Mouse (Mus musculus) hindbrain, embryonic 11.5 days (tissue): ENCODE data around the gene Vmn1r177. TPM values are rescaled to one million over a fixed set of nuclear protein-coding genes. Genes with fewer than 3 reads are reported as not detected.
A peak's percentile ranks its signal among the peaks of the same experiment; 100 is the strongest.
"Not testable (repeated sequence)": the region's sequence is repeated elsewhere in the genome, so short reads cannot be mapped to it uniquely, and the experiment has no call there.

ENCODE experiments used
- ATAC-seq: fragments of 200-750 bp; cut with Nextera tagmentation; 2 replicates; pipeline ENCODE4 v1.8.0; 2017; ENCODE audit warnings: mild to moderate bottlenecking, moderate TSS enrichment, moderate library complexity; ENCODE audit not compliant: low FRiP score
- DNase-seq: peaks from one replicate; pipeline ENCODE4 v3.0.0-alpha.2; 2015; ENCODE audit warnings: low spot score
- H3K27ac ChIP-seq: fragments of 300-500 bp; sonication (generic); 2 replicates; pipeline ENCODE4 v1.5.1; 2014; ENCODE audit warnings: mild to moderate bottlenecking, low read depth, low read length
- H3K27me3 ChIP-seq: fragments of 300-500 bp; sonication (generic); 2 replicates; pipeline ENCODE4 v1.6.1; 2014; ENCODE audit warnings: mild to moderate bottlenecking, low read length, moderate library complexity, mixed read lengths; ENCODE audit not compliant: control insufficient read depth, insufficient read depth
- H3K36me3 ChIP-seq: fragments of 300-500 bp; sonication (generic); 2 replicates; pipeline ENCODE4 v1.6.1; 2014; ENCODE audit warnings: mild to moderate bottlenecking, low read length, moderate library complexity, mixed read lengths; ENCODE audit not compliant: control insufficient read depth, insufficient read depth
- H3K4me1 ChIP-seq: fragments of 300-500 bp; sonication (generic); replicated peaks from 2 replicates; pipeline ENCODE4 v1.6.1; 2014; ENCODE audit warnings: low read length, mixed read lengths; ENCODE audit not compliant: control insufficient read depth, insufficient read depth
- H3K4me2 ChIP-seq: fragments of 300-500 bp; sonication (generic); replicated peaks from 2 replicates; pipeline ENCODE4 v1.6.1; 2014; ENCODE audit warnings: mild to moderate bottlenecking, low read depth, low read length
- H3K4me3 ChIP-seq: fragments of 300-500 bp; sonication (generic); 2 replicates; pipeline ENCODE4 v1.5.1; 2014; ENCODE audit warnings: low read depth, low read length
- H3K9ac ChIP-seq: fragments of 300-500 bp; sonication (generic); 2 replicates; pipeline ENCODE4 v1.6.1; 2014; ENCODE audit warnings: low read depth, low read length
- H3K9me3 ChIP-seq: fragments of 300-500 bp; sonication (generic); 2 replicates; pipeline ENCODE4 v1.6.1; 2016; ENCODE audit warnings: low read length; ENCODE audit not compliant: control insufficient read depth
- WGBS: fragments of 180-500 bp; shearing (Covaris S2); extraction: QIAGEN DNeasy Blood & Tissue Kit; methylation state at CpG from one replicate; pipeline ENCODE4 v1.1.7; 2014; 5-methylcytosine and 5-hydroxymethylcytosine counted together
- polyA plus RNA-seq: library from polyadenylated mRNA; unstranded; fragments of >200 nt; fragmentation: Nextera tagmentation; extraction: Ambion mirVana; gene quantifications from 2 replicates; pipeline ENCODE4 v1.2.1, GENCODE M21; 2014

Vmn1r177 gene
- not detected in 2 replicates for polyA plus RNA-seq

DNA sequence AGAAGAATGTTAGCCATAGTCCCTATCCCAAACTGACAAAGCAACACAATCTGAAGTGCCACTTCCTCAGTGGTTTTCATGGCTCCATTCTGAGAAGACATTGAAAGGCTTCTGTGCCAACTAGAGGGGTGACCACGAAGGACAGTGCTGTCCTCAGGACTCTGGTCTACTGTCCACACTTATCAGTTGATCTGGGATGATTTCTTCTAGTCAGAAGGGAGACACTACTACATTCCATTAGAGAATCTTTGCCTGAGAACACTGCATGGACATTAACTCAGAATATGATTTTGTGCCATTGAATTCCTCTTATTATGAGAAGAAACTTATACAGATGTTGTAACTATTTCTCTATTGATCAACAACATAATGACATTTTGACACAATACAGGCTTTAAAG is at the start of gene Vmn1r177:
Vmn1r177 (minus strand) TSS at position 101 of the 400 bp plus-strand sequence.
- 25% methylated on average over 1 of the region's 1 CpGs for WGBS

DNA sequence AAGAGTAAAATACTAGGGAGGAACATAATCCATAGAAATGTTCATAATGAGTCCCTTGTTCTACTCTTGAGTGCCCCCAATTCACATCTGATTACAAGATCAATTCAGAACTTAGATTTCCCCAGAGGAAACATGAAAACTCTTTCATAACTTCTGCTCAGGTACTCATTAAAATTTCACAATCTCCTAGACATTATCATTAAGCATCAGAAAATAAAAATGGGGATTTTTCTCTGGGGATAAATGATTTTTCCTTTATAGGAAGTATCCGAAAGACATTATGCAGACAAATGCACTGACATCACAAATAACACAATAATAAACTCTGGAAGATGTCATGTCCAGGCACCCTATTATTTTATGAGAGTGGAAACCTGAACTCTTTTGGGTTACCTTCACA is 25.5 kb upstream of the Vmn1r177 start, which contains the start of gene Vmn1r178:
Vmn1r178 (plus strand) TSS at position 301 of the 400 bp plus-strand sequence.
- no peak for DNase-seq
- 88% methylated on average over 1 of the region's 1 CpGs for WGBS
- no peaks in the 10 kb centered on the region for H3K36me3 ChIP-seq
- no peaks in the 10 kb centered on the region for H3K27me3 ChIP-seq
- no peak within 1 kb of the TSS for H3K4me3 ChIP-seq
- no peaks in the 10 kb centered on the region for H3K4me1 ChIP-seq
- no peak within 1 kb of the TSS for H3K4me2 ChIP-seq
- no peak within 1 kb of the TSS for H3K9ac ChIP-seq
- H3K27ac ChIP-seq, result no peak within 1 kb of the TSS
- ATAC-seq, result no peak
- H3K9me3 ChIP-seq, result no peaks in the 10 kb centered on the region; the same call in 1 of the 2 replicates

More for the DNA sequence above, at the start of gene Vmn1r177:
- not testable (repeated sequence) for DNase-seq, H3K27ac ChIP-seq, H3K9me3 ChIP-seq, H3K27me3 ChIP-seq, H3K4me3 ChIP-seq, H3K9ac ChIP-seq, H3K36me3 ChIP-seq, ATAC-seq, H3K4me2 ChIP-seq, H3K4me1 ChIP-seq

DNA sequence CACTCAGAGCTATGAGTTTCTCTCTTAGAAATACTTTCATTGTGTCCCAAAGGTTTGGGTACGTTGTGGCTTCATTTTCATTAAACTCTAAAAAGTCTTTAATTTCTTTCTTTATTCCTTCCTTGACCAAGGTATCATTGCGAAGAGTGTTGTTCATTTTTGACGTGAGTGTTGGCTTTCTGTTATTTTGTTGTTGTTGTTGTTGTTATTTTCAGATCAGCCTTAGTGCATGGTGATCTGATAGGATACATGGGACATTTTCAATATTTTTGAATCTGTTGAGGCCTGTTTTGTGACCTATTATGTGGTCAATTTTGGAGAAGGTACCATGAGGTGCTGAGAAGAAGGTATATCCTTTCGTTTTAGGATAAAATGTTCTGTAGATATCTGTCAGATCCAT is 10.7 kb upstream of the Vmn1r177 start:
- H3K36me3 ChIP-seq, H3K27ac ChIP-seq, H3K27me3 ChIP-seq, H3K4me1 ChIP-seq, H3K9ac ChIP-seq, H3K4me2 ChIP-seq, H3K4me3 ChIP-seq, ATAC-seq, H3K9me3 ChIP-seq: not testable (repeated sequence)
- WGBS, result 61% methylated on average over 3 of the region's 4 CpGs
- peak; percentile 24 for DNase-seq

DNA sequence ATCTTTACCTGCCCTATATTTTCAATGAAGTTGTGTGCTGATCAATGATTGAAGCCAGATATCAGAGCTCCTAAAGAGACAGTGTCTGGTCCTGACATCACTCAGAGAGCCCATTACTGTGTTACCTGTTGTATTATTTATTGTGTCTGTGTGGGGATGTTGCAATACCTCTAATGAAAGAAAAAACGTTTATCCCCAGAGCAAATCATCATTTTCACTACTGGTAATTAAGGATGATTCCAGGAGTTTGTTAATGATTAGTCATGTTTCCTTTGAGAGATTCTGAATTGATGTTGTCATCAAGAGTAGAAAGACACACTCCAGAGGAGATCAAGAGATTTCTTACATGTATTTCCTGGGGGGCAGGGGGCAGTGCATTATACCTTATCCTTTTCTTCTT is 29.0 kb downstream of the Vmn1r177 start, which contains the start of gene Vmn1r176:
Vmn1r176 (minus strand) TSS at position 101 of the 400 bp plus-strand sequence.
- not testable (repeated sequence) for ATAC-seq, H3K36me3 ChIP-seq, H3K27ac ChIP-seq, H3K27me3 ChIP-seq, H3K9me3 ChIP-seq, H3K4me2 ChIP-seq, H3K4me3 ChIP-seq, H3K4me1 ChIP-seq, DNase-seq, H3K9ac ChIP-seq
- WGBS, result no CpG with 5 or more reads among the region's 1 CpGs

Other genes with a start within 250 kb of the Vmn1r177 start
- gene Vmn1r171, start 235.7 kb downstream of the Vmn1r177 start, polyA plus RNA-seq, result not detected in 2 replicates
- gene Vmn1r172, start 208.1 kb downstream of the Vmn1r177 start, polyA plus RNA-seq, result not detected in 2 replicates
- not detected in 2 replicates for gene Vmn1r173, start 165.7 kb downstream of the Vmn1r177 start, polyA plus RNA-seq
- gene Vmn1r174, start 114.2 kb downstream of the Vmn1r177 start, polyA plus RNA-seq, result not detected in 2 replicates
- gene Vmn1r175, start 55.8 kb downstream of the Vmn1r177 start, polyA plus RNA-seq, result not detected in 2 replicates
- not detected in 2 replicates for gene Vmn1r176, start 29.1 kb downstream of the Vmn1r177 start, polyA plus RNA-seq
- gene Vmn1r178, start 25.6 kb upstream of the Vmn1r177 start, polyA plus RNA-seq, result not detected in 2 replicates
- gene Vmn1r179, start 60.5 kb upstream of the Vmn1r177 start, polyA plus RNA-seq, result not detected in 2 replicates
- gene Vmn1r180, start 84.2 kb upstream of the Vmn1r177 start, polyA plus RNA-seq, result not detected in 2 replicates
- not detected in 2 replicates for gene Vmn1r181, start 108.2 kb upstream of the Vmn1r177 start, polyA plus RNA-seq
- gene V1rd19, start 135.2 kb upstream of the Vmn1r177 start, polyA plus RNA-seq, result not detected in 2 replicates
- gene Vmn1r183, start 186.8 kb upstream of the Vmn1r177 start, polyA plus RNA-seq, result not detected in 2 replicates
- gene Zfp180, start 215.5 kb upstream of the Vmn1r177 start, polyA plus RNA-seq, result 29.5 and 34.0 TPM in 2 replicates
- 4.6 and 4.8 TPM in 2 replicates for gene Zfp112, start 245.9 kb upstream of the Vmn1r177 start, polyA plus RNA-seq